Comparison of ENCODE assay signal across 9 mouse cellular contexts in genomic region chr17:56159729-56160128, GRCm38 (mm10). TPM values are rescaled to one million over a fixed set of nuclear protein-coding genes. Genes with fewer than 3 reads are reported as not detected.
DNase-seq lines count a peak whose midpoint lies in the region; ATAC-seq and TF ChIP-seq lines count a peak whose summit lies in the region.
"Had no signal": no experiment of that assay in that cellular context is flagged by ENCODE, and none has a peak within 500 bp of the region (broad histone marks: within the 10 kb centered on the region; RNA-seq: fewer than 3 reads in every experiment).

No protein-coding gene starts in this region.

- no peak overlapping the region for H3K27ac ChIP-seq in hindbrain, embryonic 11.5 days (ENCODE audit: low read depth, low read length)
- H3K27ac ChIP-seq in hindbrain, embryonic 12.5 days: no peak overlapping the region
- H3K27ac ChIP-seq in CH12.LX (ENCODE audit: insufficient read depth, low read depth): no peak overlapping the region
- H3K27ac ChIP-seq in kidney, embryonic 15.5 days: no peak overlapping the region
- H3K27ac ChIP-seq in lung, postnatal 0 days (ENCODE audit: low read length): no peak overlapping the region
- H3K27ac ChIP-seq: limb, embryonic 15.5 days had no signal

- H3K9me3 ChIP-seq in hindbrain, embryonic 11.5 days (ENCODE audit: control insufficient read depth, low read length): no peaks in the 10 kb centered on the region
- H3K9me3 ChIP-seq in hindbrain, embryonic 12.5 days (replicated peaks): no peaks in the 10 kb centered on the region
- no peaks in the 10 kb centered on the region for H3K9me3 ChIP-seq in CH12.LX (replicated peaks; ENCODE audit: low read length)
- no peaks in the 10 kb centered on the region for H3K9me3 ChIP-seq in kidney, embryonic 15.5 days (replicated peaks)
- H3K9me3 ChIP-seq in lung, postnatal 0 days (ENCODE audit: low read length): no peaks in the 10 kb centered on the region
- H3K9me3 ChIP-seq: limb, embryonic 15.5 days had no signal

- TF ChIP-seq EP300 in CH12.LX (IDR thresholded peaks at IDR 0.05; ENCODE audit: low read length): no peak
- TF ChIP-seq EP300 in lung, postnatal 0 days (IDR thresholded peaks at IDR 0.05): no peak

- no peaks in the 10 kb centered on the region for H3K79me2 ChIP-seq in CH12.LX (replicated peaks; ENCODE audit: control insufficient read depth, extremely low read depth, insufficient read depth, poor library complexity, severe bottlenecking)

- TF ChIP-seq RAD21 in CH12.LX (IDR thresholded peaks at IDR 0.05; ENCODE audit: low read depth, low read length): peak; percentile 93

- no peaks in the 10 kb centered on the region for H3K36me3 ChIP-seq in hindbrain, embryonic 11.5 days (ENCODE audit: control insufficient read depth, insufficient read depth, low read length)
- H3K36me3 ChIP-seq in hindbrain, embryonic 12.5 days: no peaks in the 10 kb centered on the region
- no peaks in the 10 kb centered on the region for H3K36me3 ChIP-seq in CH12.LX (replicated peaks in 1 of 2; ENCODE audit: control insufficient read depth in 1 of 2, insufficient read depth in 1 of 2, low read length in 1 of 2)
- H3K36me3 ChIP-seq in kidney, embryonic 15.5 days: no peaks in the 10 kb centered on the region
- no peaks in the 10 kb centered on the region for H3K36me3 ChIP-seq in lung, postnatal 0 days (ENCODE audit: insufficient read depth, low read length)
- H3K36me3 ChIP-seq: limb, embryonic 15.5 days had no signal

- H3K9ac ChIP-seq in hindbrain, embryonic 11.5 days (ENCODE audit: low read depth, low read length): no peak overlapping the region
- no peak overlapping the region for H3K9ac ChIP-seq in hindbrain, embryonic 12.5 days
- no peak overlapping the region for H3K9ac ChIP-seq in CH12.LX (ENCODE audit: insufficient read depth, low read depth)
- H3K9ac ChIP-seq in kidney, embryonic 15.5 days: no peak overlapping the region
- no peak overlapping the region for H3K9ac ChIP-seq in lung, postnatal 0 days (replicated peaks; ENCODE audit: low read depth)
- H3K9ac ChIP-seq: limb, embryonic 15.5 days had no signal

- no peak for ATAC-seq in hindbrain, embryonic 11.5 days (ENCODE audit: low FRiP score)
- ATAC-seq in hindbrain, embryonic 12.5 days (ENCODE audit: low FRiP score): no peak
- peak; percentile 16; the same call in 1 of the 2 replicates for ATAC-seq in kidney, embryonic 15.5 days (replicated peaks; ENCODE audit: low FRiP score)
- 0 out of 2 replicates have a peak, but pooled peaks have one; percentile 13 for ATAC-seq in lung, postnatal 0 days

- 2% methylated on average over 9 of the region's 9 CpGs for WGBS in hindbrain, embryonic 11.5 days
- 4% methylated on average over 9 of the region's 9 CpGs for WGBS in hindbrain, embryonic 12.5 days
- under 1% methylated on average over 9 of the region's 9 CpGs for WGBS in kidney, embryonic 15.5 days
- 2% methylated on average over 9 of the region's 9 CpGs for WGBS in lung, postnatal 0 days

- DNase-seq in hindbrain, embryonic 11.5 days (ENCODE audit: low spot score): peak; percentile 88
- DNase-seq in CH12.LX (ENCODE audit: extremely low read depth): peak; percentile 47
- peak; percentile 50 for DNase-seq in c-Kit-positive CD71-negative TER-119-negative erythroid progenitor cells, embryonic 14.5 days (ENCODE audit: low read depth)
- peak; percentile 40 to 48 for DNase-seq in frontal cortex, postnatal 25 days (ENCODE audit: low spot score in 2 of 2)
- peak; percentile 76 for DNase-seq in lung, postnatal 0 days (ENCODE audit: low spot score)
- DNase-seq in testis, postnatal 10 days (ENCODE audit: low spot score): peak; percentile 75

- TF ChIP-seq CTCF in CH12.LX (conservative IDR thresholded peaks at IDR 0.05 in 1 of 2, IDR thresholded peaks at IDR 0.05 in 1 of 2; ENCODE audit: low read depth in 2 of 2, low read length in 2 of 2): peak; percentile 95 to 97
- TF ChIP-seq CTCF in lung, postnatal 0 days (IDR thresholded peaks at IDR 0.05): peak; percentile 92

- H3K4me2 ChIP-seq in hindbrain, embryonic 11.5 days (replicated peaks; ENCODE audit: low read depth, low read length): no peak overlapping the region
- H3K4me2 ChIP-seq in hindbrain, embryonic 12.5 days (replicated peaks): no peak overlapping the region
- H3K4me2 ChIP-seq in CH12.LX (ENCODE audit: insufficient read depth, low read depth, poor library complexity, severe bottlenecking): no peak overlapping the region
- H3K4me2 ChIP-seq in kidney, embryonic 15.5 days: no peak overlapping the region
- H3K4me2 ChIP-seq in lung, postnatal 0 days (replicated peaks; ENCODE audit: low read depth, low read length): no peak overlapping the region
- H3K4me2 ChIP-seq: limb, embryonic 15.5 days had no signal

- no peak overlapping the region for H3K4me3 ChIP-seq in hindbrain, embryonic 11.5 days (ENCODE audit: low read depth, low read length)
- no peak overlapping the region for H3K4me3 ChIP-seq in hindbrain, embryonic 12.5 days
- no peak overlapping the region for H3K4me3 ChIP-seq in CH12.LX (replicated peaks in 1 of 3; ENCODE audit: low read depth in 2 of 3, low read length in 2 of 3, poor library complexity in 1 of 3)
- no peak overlapping the region for H3K4me3 ChIP-seq in kidney, embryonic 15.5 days (replicated peaks)
- no peak overlapping the region for H3K4me3 ChIP-seq in lung, postnatal 0 days (ENCODE audit: low read depth, low read length)
- H3K4me3 ChIP-seq: limb, embryonic 15.5 days had no signal

- TF ChIP-seq POLR2A in CH12.LX (IDR thresholded peaks at IDR 0.05; ENCODE audit: low read depth, low read length): no peak

- dilution Hi-C loops in CH12.LX (cut with MboI; ENCODE audit: extremely low pct_ligation_motif_present, extremely low pct_unique_long_range_greater_than_20kb, low sequenced_read_pairs): no loop called here

- in situ Hi-C loops in CH12.LX (cut with MboI; ENCODE audit: low pct_ligation_motif_present, low pct_unique_long_range_greater_than_20kb, low sequenced_read_pairs): loop anchor here (5.0 kb wide), 1 partner anchor 32 kb away; no protein-coding TSS in a partner anchor

- H3K4me1 ChIP-seq in hindbrain, embryonic 11.5 days (replicated peaks; ENCODE audit: control insufficient read depth, insufficient read depth, low read length): peaks cover 7% of the 10 kb centered on the region; the same call in 1 of the 2 replicates
- H3K4me1 ChIP-seq in hindbrain, embryonic 12.5 days: peaks cover 10% of the 10 kb centered on the region
- peaks cover 4 to 37% of the 10 kb centered on the region in 2 experiments; a peak in 3 of 4 replicates for H3K4me1 ChIP-seq in CH12.LX (ENCODE audit: control insufficient read depth in 1 of 2, insufficient read depth in 2 of 2)
- H3K4me1 ChIP-seq in kidney, embryonic 15.5 days: peaks cover 30% of the 10 kb centered on the region
- H3K4me1 ChIP-seq in lung, postnatal 0 days (ENCODE audit: insufficient read depth, low read depth, low read length): peaks cover 10% of the 10 kb centered on the region; the same call in 1 of the 2 replicates

- peaks cover 6% of the 10 kb centered on the region for H3K27me3 ChIP-seq in hindbrain, embryonic 11.5 days (ENCODE audit: control insufficient read depth, insufficient read depth, low read length)
- H3K27me3 ChIP-seq in hindbrain, embryonic 12.5 days: peaks cover 50% of the 10 kb centered on the region
- peaks cover 65% of the 10 kb centered on the region for H3K27me3 ChIP-seq in CH12.LX (replicated peaks)
- H3K27me3 ChIP-seq in kidney, embryonic 15.5 days: peaks cover 51% of the 10 kb centered on the region
- 0 out of 2 replicates have a peak, but pooled peaks cover 5% of the 10 kb centered on the region for H3K27me3 ChIP-seq in lung, postnatal 0 days (replicated peaks; ENCODE audit: insufficient read depth, low read length)

RNA-seq across cellular contexts. Expression of gene Tnfaip8l1, which starts 2.5 kb away (rescaled TPM):
- 8.5 and 9.9 TPM in 2 replicates for polyA plus RNA-seq in hindbrain, embryonic 11.5 days (2014; fragmentation: Nextera tagmentation; extraction: Ambion mirVana)
- 8.4 and 8.9 TPM in 2 replicates for polyA plus RNA-seq in hindbrain, embryonic 12.5 days (2016; fragmentation: Nextera tagmentation; extraction: Ambion mirVana)
- total RNA-seq in CH12.LX (2012; rRNA removed) (1.9 and 2.4 TPM in 2 replicates), CH12.LX (2014; rRNA removed) (2.0 and 2.6 TPM in 2 replicates)
- 1.6 and 1.9 TPM in 2 replicates for polyA plus RNA-seq in CH12.LX (2012; ENCODE audit: insufficient read length, low read depth)
- 11.6 and 11.9 TPM in 2 replicates for polyA plus RNA-seq in kidney, embryonic 15.5 days (2015; fragmentation: Nextera tagmentation; extraction: Ambion mirVana)
- polyA plus RNA-seq in lung, postnatal 0 days (2015; fragmentation: Nextera tagmentation; extraction: Ambion mirVana): 4.7 and 5.6 TPM in 2 replicates

RNA-seq across cellular contexts. Expression of gene Sema6b, which starts 19.6 kb away (rescaled TPM):
- 2.5 and 2.6 TPM in 2 replicates for polyA plus RNA-seq in hindbrain, embryonic 11.5 days (2014; fragmentation: Nextera tagmentation; extraction: Ambion mirVana)
- polyA plus RNA-seq in hindbrain, embryonic 12.5 days (2016; fragmentation: Nextera tagmentation; extraction: Ambion mirVana): 9.6 and 11.2 TPM in 2 replicates
- 1.5 and 2.2 TPM in 2 replicates for total RNA-seq in CH12.LX (2012; rRNA removed)
- total RNA-seq in CH12.LX (2014; rRNA removed): 0.71 and 0.78 TPM in 2 replicates
- 1.3 TPM in 2 replicates for polyA plus RNA-seq in CH12.LX (2012; ENCODE audit: insufficient read length, low read depth)
- polyA plus RNA-seq in kidney, embryonic 15.5 days (2015; fragmentation: Nextera tagmentation; extraction: Ambion mirVana): 1.5 TPM in 2 replicates
- polyA plus RNA-seq in lung, postnatal 0 days (2015; fragmentation: Nextera tagmentation; extraction: Ambion mirVana): 0.88 and 1.0 TPM in 2 replicates

RNA-seq across cellular contexts. Expression of gene Mydgf, which starts 24.0 kb away (rescaled TPM):
- polyA plus RNA-seq in hindbrain, embryonic 11.5 days (2014; fragmentation: Nextera tagmentation; extraction: Ambion mirVana): 62.1 and 62.9 TPM in 2 replicates
- polyA plus RNA-seq in hindbrain, embryonic 12.5 days (2016; fragmentation: Nextera tagmentation; extraction: Ambion mirVana): 59.2 and 63.0 TPM in 2 replicates
- total RNA-seq in CH12.LX (2012; rRNA removed) (101 and 106 TPM in 2 replicates), CH12.LX (2014; rRNA removed) (85.0 and 85.5 TPM in 2 replicates)
- 61.1 and 76.0 TPM in 2 replicates for polyA plus RNA-seq in CH12.LX (2012; ENCODE audit: insufficient read length, low read depth)
- 90.7 and 96.4 TPM in 2 replicates for polyA plus RNA-seq in kidney, embryonic 15.5 days (2015; fragmentation: Nextera tagmentation; extraction: Ambion mirVana)
- 67.2 and 71.2 TPM in 2 replicates for polyA plus RNA-seq in lung, postnatal 0 days (2015; fragmentation: Nextera tagmentation; extraction: Ambion mirVana)

RNA-seq across cellular contexts. Expression of gene Lrg1, which starts 37.9 kb away (rescaled TPM):
- 0.21 TPM in 1 of 2 replicates, not detected in the other for polyA plus RNA-seq in hindbrain, embryonic 11.5 days (2014; fragmentation: Nextera tagmentation; extraction: Ambion mirVana)
- polyA plus RNA-seq in hindbrain, embryonic 12.5 days (2016; fragmentation: Nextera tagmentation; extraction: Ambion mirVana): 0.25 and 0.27 TPM in 2 replicates
- total RNA-seq in CH12.LX (2012; rRNA removed) (not detected in 2 replicates), CH12.LX (2014; rRNA removed) (not detected in 2 replicates)
- polyA plus RNA-seq in CH12.LX (2012; ENCODE audit: insufficient read length, low read depth): not detected in 2 replicates
- 0.39 and 0.53 TPM in 2 replicates for polyA plus RNA-seq in kidney, embryonic 15.5 days (2015; fragmentation: Nextera tagmentation; extraction: Ambion mirVana)
- 36.3 and 50.6 TPM in 2 replicates for polyA plus RNA-seq in lung, postnatal 0 days (2015; fragmentation: Nextera tagmentation; extraction: Ambion mirVana)

RNA-seq across cellular contexts. Expression of gene Plin5, which starts 42.3 kb away (rescaled TPM):
- polyA plus RNA-seq in hindbrain, embryonic 11.5 days (2014; fragmentation: Nextera tagmentation; extraction: Ambion mirVana): 0.20 and 0.28 TPM in 2 replicates
- polyA plus RNA-seq in hindbrain, embryonic 12.5 days (2016; fragmentation: Nextera tagmentation; extraction: Ambion mirVana): 0.42 and 0.62 TPM in 2 replicates
- total RNA-seq in CH12.LX (2012; rRNA removed) (0.04 TPM in 1 of 2 replicates, not detected in the other), CH12.LX (2014; rRNA removed) (not detected in 2 replicates)
- not detected in 2 replicates for polyA plus RNA-seq in CH12.LX (2012; ENCODE audit: insufficient read length, low read depth)
- 1.5 and 1.9 TPM in 2 replicates for polyA plus RNA-seq in kidney, embryonic 15.5 days (2015; fragmentation: Nextera tagmentation; extraction: Ambion mirVana)
- 3.2 and 4.3 TPM in 2 replicates for polyA plus RNA-seq in lung, postnatal 0 days (2015; fragmentation: Nextera tagmentation; extraction: Ambion mirVana)

Comparison
In these comparisons a context has a peak if more than half of its experiments do, and no peak if none do; other contexts are left out.
1. ATAC-seq: peak in kidney, embryonic 15.5 days (single experiment) and lung, postnatal 0 days (single experiment); none in hindbrain, embryonic 11.5 days (single experiment) and hindbrain, embryonic 12.5 days (single experiment).
2. Peak in every context shown above with its lines, with median percentiles within 50 percentile points of each other: DNase-seq.